Mouse (Mus musculus): ENCODE data around the gene Gpr139. TPM values are rescaled to one million over a fixed set of nuclear protein-coding genes. Genes with fewer than 3 reads are reported as not detected.

Gpr139 gene
- polyA plus RNA-seq (2012; rRNA removed), result not detected in 2 replicates

DNA sequence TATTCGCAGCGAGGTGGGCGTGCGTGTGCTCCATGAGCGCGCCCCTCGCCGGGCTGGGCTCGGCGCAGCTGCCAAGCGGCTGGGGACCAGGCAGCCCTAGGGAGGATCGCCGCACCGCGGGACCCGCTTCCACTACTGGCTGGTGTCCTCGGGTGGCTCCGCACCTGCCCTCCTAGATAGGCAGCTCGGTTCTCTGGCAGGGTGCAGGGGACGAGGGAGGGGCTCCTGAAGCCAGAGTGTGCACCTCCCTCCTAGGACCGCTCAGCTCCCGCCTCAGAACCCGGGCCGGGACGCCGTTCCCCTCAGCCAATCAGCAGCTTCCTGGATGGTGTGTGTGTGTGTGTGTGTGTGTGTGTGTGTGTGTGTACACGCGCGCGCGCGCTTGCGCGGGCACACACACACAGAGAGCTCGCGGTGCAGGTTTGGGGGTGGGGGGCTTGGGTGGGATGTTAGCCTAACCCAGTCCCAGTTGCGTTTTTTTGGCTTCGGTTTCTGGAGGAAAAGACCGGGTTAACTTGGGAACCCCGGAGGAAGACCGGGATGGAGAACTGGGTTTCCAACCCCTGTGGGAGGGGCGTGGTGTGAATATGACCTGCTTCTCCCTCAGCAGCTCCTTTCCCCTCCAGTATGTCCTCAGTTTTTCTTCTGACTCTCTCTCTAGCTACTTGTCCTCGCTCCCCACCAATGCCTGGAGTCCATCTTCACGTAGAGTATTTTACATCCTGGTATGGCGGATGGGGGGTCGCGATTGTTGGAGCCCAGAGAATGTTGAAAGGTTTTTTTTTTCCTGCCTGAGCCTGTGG lies at the start of gene Gpr139:
TSS of gene Gpr139 (minus strand) at position 263 of the 803 bp plus-strand sequence.

Other genes starting within 250 kb of the Gpr139 start
- 5.0 TPM in 2 replicates for gene Gprc5b, start 189.4 kb downstream of the Gpr139 start, polyA plus RNA-seq (2012; rRNA removed)

Measured in stomach, adult 2 months (tissue).